Mouse (Mus musculus): ENCODE results near the gene Gm21750. TPM values are rescaled to one million over a fixed set of nuclear protein-coding genes. Genes with fewer than 3 reads are reported as not detected.
"Not testable (repeated sequence)": the region's sequence is repeated elsewhere in the genome, so short reads cannot be mapped to it uniquely, and the experiment has no call there.

Gm21750 gene
- not detected for total RNA-seq (2021)
- long read RNA-seq, experiment 1 = 0 reads
- long read RNA-seq, experiment 2 = 0 reads

GRCm38 (mm10) chr14:73660925-73661324, at the start of gene Gm21750:
Gene Gm21750 (plus strand): TSS chr14:73661225.
- DNase-seq (ENCODE audit: low spot score in 2 of 2) = not testable (repeated sequence)

- DNase-seq (ENCODE audit: low spot score in 2 of 2) = not testable (repeated sequence)
Observed at GRCm38 (mm10) chr14:73614961-73615360, 46.1 kb upstream of the Gm21750 start.

- no peak for DNase-seq (ENCODE audit: low spot score in 2 of 2)
Observed at GRCm38 (mm10) chr14:73620880-73621279, 40.1 kb upstream of the Gm21750 start.

- no peak for DNase-seq (ENCODE audit: low spot score in 2 of 2)
Observed at GRCm38 (mm10) chr14:73622988-73623387, 38.0 kb upstream of the Gm21750 start.

- no peak for DNase-seq (ENCODE audit: low spot score in 2 of 2)
Observed at GRCm38 (mm10) chr14:73625469-73625868, 35.6 kb upstream of the Gm21750 start.

- no peak for DNase-seq (ENCODE audit: low spot score in 2 of 2)
Observed at GRCm38 (mm10) chr14:73631511-73631910, 29.5 kb upstream of the Gm21750 start.

GRCm38 (mm10) chr14:73632648-73633263, 28.3 kb upstream of the Gm21750 start:
- peak in 1 of 2 experiments; percentile 17 for DNase-seq (ENCODE audit: low spot score in 2 of 2)

GRCm38 (mm10) chr14:73634356-73634755, 26.7 kb upstream of the Gm21750 start:
- DNase-seq (ENCODE audit: low spot score in 2 of 2) = no peak

- peak in 1 of 2 experiments; percentile 15 for DNase-seq (ENCODE audit: low spot score in 2 of 2)
Observed at GRCm38 (mm10) chr14:73637460-73637859, 23.6 kb upstream of the Gm21750 start.

GRCm38 (mm10) chr14:73650179-73650578, 10.8 kb upstream of the Gm21750 start:
- no peak for DNase-seq (ENCODE audit: low spot score in 2 of 2)

- no peak for DNase-seq (ENCODE audit: low spot score in 2 of 2)
Observed at GRCm38 (mm10) chr14:73670091-73670490, 9.1 kb downstream of the Gm21750 start.

GRCm38 (mm10) chr14:73687726-73688125, 26.7 kb downstream of the Gm21750 start:
- no peak for DNase-seq (ENCODE audit: low spot score in 2 of 2)

- DNase-seq (ENCODE audit: low spot score in 2 of 2) = no peak
Observed at GRCm38 (mm10) chr14:73688427-73688826, 27.4 kb downstream of the Gm21750 start.

- DNase-seq (ENCODE audit: low spot score in 2 of 2) = no peak
Observed at GRCm38 (mm10) chr14:73700256-73700655, 39.2 kb downstream of the Gm21750 start.

- no peak for DNase-seq (ENCODE audit: low spot score in 2 of 2)
Observed at GRCm38 (mm10) chr14:73709412-73710110, 48.5 kb downstream of the Gm21750 start.

Other genes with a start within 250 kb of the Gm21750 start
- 10 to 100 TPM; 22.0 to 22.8 TPM for gene Med4, start 151.2 kb upstream of the Gm21750 start, total RNA-seq (2021)
- gene Sucla2, start 135.9 kb upstream of the Gm21750 start, total RNA-seq (2021) = 100 to 1,000 TPM; 316 to 519 TPM
- gene Nudt15, start 113.0 kb upstream of the Gm21750 start, total RNA-seq (2021) = 1 to 10 TPM; 7.0 to 7.4 TPM